ENCODE assay signal across 23 mouse cellular contexts in the genomic region with DNA sequence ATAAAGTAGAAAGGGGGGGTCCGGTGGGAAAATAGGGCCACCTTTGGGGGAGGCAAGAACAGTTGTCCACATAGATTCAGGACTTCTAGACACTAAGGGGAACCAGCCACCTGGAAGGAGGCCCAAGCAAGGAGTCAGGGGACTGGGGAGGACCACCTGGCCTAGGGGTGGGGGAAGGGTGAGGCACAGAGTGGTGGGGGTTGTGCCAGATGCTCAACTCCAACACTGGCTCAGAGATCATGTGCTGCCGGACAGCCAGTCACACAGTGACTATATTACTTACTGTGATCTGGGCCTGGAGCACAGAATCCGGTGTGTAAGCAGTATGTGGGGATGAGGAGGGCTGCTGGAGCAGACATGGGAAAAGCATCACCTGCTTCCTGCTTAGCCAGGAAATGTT. TPM values are rescaled to one million over a fixed set of nuclear protein-coding genes. Genes with fewer than 3 reads are reported as not detected.
DNase-seq lines count a peak whose midpoint lies in the region; ATAC-seq and TF ChIP-seq lines count a peak whose summit lies in the region.
"Had no signal": no experiment of that assay in that cellular context is flagged by ENCODE, and none has a peak within 500 bp of the region (broad histone marks: within the 10 kb centered on the region; RNA-seq: fewer than 3 reads in every experiment).

No protein-coding gene starts in this region.

- H3K4me1 ChIP-seq in liver, postnatal 0 days (ENCODE audit: insufficient read depth): peaks cover 19% of the 10 kb centered on the region
- H3K4me1 ChIP-seq in liver, embryonic 11.5 days (replicated peaks; ENCODE audit: control insufficient read depth, insufficient read depth, low read length): peaks cover 7% of the 10 kb centered on the region
- H3K4me1 ChIP-seq in embryonic facial prominence, embryonic 10.5 days: peaks cover 56% of the 10 kb centered on the region
- H3K4me1 ChIP-seq in limb, embryonic 14.5 days (ENCODE audit: control insufficient read depth, insufficient read depth, low read length): peaks cover 20% of the 10 kb centered on the region

- no peak for TF ChIP-seq CTCF in liver, postnatal 0 days (IDR thresholded peaks at IDR 0.05; ENCODE audit: low read depth)

- H3K27ac ChIP-seq in liver, postnatal 0 days (ENCODE audit: low read depth): no peak overlapping the region
- H3K27ac ChIP-seq in liver, embryonic 11.5 days (ENCODE audit: low read depth, low read length): no peak overlapping the region
- peak overlapping the region; percentile 49 for H3K27ac ChIP-seq in embryonic facial prominence, embryonic 10.5 days (replicated peaks)
- no peak overlapping the region for H3K27ac ChIP-seq in limb, embryonic 14.5 days (replicated peaks; ENCODE audit: low read depth, low read length)
- H3K27ac ChIP-seq: limb, embryonic 15.5 days; midbrain, embryonic 13.5 days; neural tube, embryonic 13.5 days; stomach, embryonic 15.5 days had no signal

- H3K36me3 ChIP-seq in liver, postnatal 0 days (replicated peaks; ENCODE audit: insufficient read depth, low read length): peaks cover 36% of the 10 kb centered on the region
- H3K36me3 ChIP-seq in liver, embryonic 11.5 days (ENCODE audit: control insufficient read depth, insufficient read depth, low read length): peaks cover 6% of the 10 kb centered on the region; the same call in 1 of the 2 replicates
- peaks cover 3% of the 10 kb centered on the region; the same call in 1 of the 2 replicates for H3K36me3 ChIP-seq in embryonic facial prominence, embryonic 10.5 days (replicated peaks)
- H3K36me3 ChIP-seq in limb, embryonic 14.5 days (ENCODE audit: control insufficient read depth, insufficient read depth, low read length): peaks cover 17% of the 10 kb centered on the region

- peak; percentile 37; the same call in 1 of the 2 replicates for ATAC-seq in liver, postnatal 0 days
- ATAC-seq in liver, embryonic 11.5 days (replicated peaks; ENCODE audit: low FRiP score): no peak
- peak; percentile 48; the same call in 1 of the 2 replicates for ATAC-seq in limb, embryonic 14.5 days (ENCODE audit: low FRiP score, low read depth)
- ATAC-seq: forebrain, embryonic 14.5 days; midbrain, embryonic 13.5 days had no signal

- no peaks in the 10 kb centered on the region for H3K9me3 ChIP-seq in liver, postnatal 0 days (ENCODE audit: low read length)
- no peaks in the 10 kb centered on the region for H3K9me3 ChIP-seq in liver, embryonic 11.5 days (ENCODE audit: control insufficient read depth, low read length)
- H3K9me3 ChIP-seq in embryonic facial prominence, embryonic 10.5 days: no peaks in the 10 kb centered on the region
- H3K9me3 ChIP-seq in limb, embryonic 14.5 days (ENCODE audit: control insufficient read depth, low read length): no peaks in the 10 kb centered on the region
- H3K9me3 ChIP-seq: limb, embryonic 15.5 days; midbrain, embryonic 13.5 days; neural tube, embryonic 13.5 days; stomach, embryonic 15.5 days had no signal

- H3K4me3 ChIP-seq in liver, postnatal 0 days (ENCODE audit: low read depth, low read length): no peak overlapping the region
- H3K4me3 ChIP-seq in liver, embryonic 11.5 days (ENCODE audit: low read depth, low read length): no peak overlapping the region
- no peak overlapping the region for H3K4me3 ChIP-seq in embryonic facial prominence, embryonic 10.5 days
- H3K4me3 ChIP-seq in limb, embryonic 14.5 days (replicated peaks; ENCODE audit: low read length): no peak overlapping the region
- H3K4me3 ChIP-seq: limb, embryonic 15.5 days; midbrain, embryonic 13.5 days; neural tube, embryonic 13.5 days; stomach, embryonic 15.5 days had no signal

- TF ChIP-seq EP300 in liver, postnatal 0 days (IDR thresholded peaks at IDR 0.05; ENCODE audit: low read depth): no peak

- H3K9ac ChIP-seq in liver, postnatal 0 days (replicated peaks): no peak overlapping the region
- no peak overlapping the region for H3K9ac ChIP-seq in liver, embryonic 11.5 days (ENCODE audit: low read depth, low read length)
- no peak overlapping the region for H3K9ac ChIP-seq in limb, embryonic 14.5 days (ENCODE audit: low read depth, low read length, severe bottlenecking)
- H3K9ac ChIP-seq: limb, embryonic 15.5 days; midbrain, embryonic 13.5 days; neural tube, embryonic 13.5 days; stomach, embryonic 15.5 days had no signal

- DNase-seq in liver, postnatal 0 days: no peak
- no peak for DNase-seq in liver, embryonic 11.5 days (ENCODE audit: low spot score)
- peak; percentile 37 for DNase-seq in embryonic facial prominence, embryonic 10.5 days (ENCODE audit: low spot score)
- no peak for DNase-seq in limb, embryonic 14.5 days (ENCODE audit: low spot score)
- DNase-seq in thymus, postnatal 4 days: peak; percentile 65
- no peak for DNase-seq in testis, postnatal 14 days (ENCODE audit: low spot score)
- DNase-seq in kidney, postnatal 25 days: no peak
- DNase-seq: adrenal gland, postnatal 25 days; cerebellum, adult 11 months; gastrocnemius, postnatal 25 days; kidney, adult 11 months; kidney, postnatal 10 days; lung, postnatal 10 days; right cerebral cortex, postnatal 14 days; spleen, adult 18-20 months had no signal

- TF ChIP-seq POLR2A in limb, embryonic 14.5 days (IDR thresholded peaks at IDR 0.05; ENCODE audit: borderline replicate concordance, extremely low read depth, insufficient read depth, insufficient read length): no peak

- H3K4me2 ChIP-seq in liver, postnatal 0 days (ENCODE audit: low read depth, low read length): no peak overlapping the region
- H3K4me2 ChIP-seq in liver, embryonic 11.5 days: no peak overlapping the region
- no peak overlapping the region for H3K4me2 ChIP-seq in limb, embryonic 14.5 days (replicated peaks; ENCODE audit: low read depth, low read length, severe bottlenecking)
- H3K4me2 ChIP-seq: limb, embryonic 15.5 days; midbrain, embryonic 13.5 days; neural tube, embryonic 13.5 days; stomach, embryonic 15.5 days had no signal

- H3K27me3 ChIP-seq in liver, postnatal 0 days (ENCODE audit: insufficient read depth, low read length): no peaks in the 10 kb centered on the region
- H3K27me3 ChIP-seq in liver, embryonic 11.5 days (replicated peaks; ENCODE audit: control insufficient read depth, insufficient read depth, low read length): no peaks in the 10 kb centered on the region
- no peaks in the 10 kb centered on the region; the same call in 1 of the 2 replicates for H3K27me3 ChIP-seq in embryonic facial prominence, embryonic 10.5 days (replicated peaks; ENCODE audit: low read depth, poor library complexity, severe bottlenecking)
- H3K27me3 ChIP-seq in limb, embryonic 14.5 days (ENCODE audit: control insufficient read depth, insufficient read depth, low read length): no peaks in the 10 kb centered on the region
- H3K27me3 ChIP-seq: limb, embryonic 15.5 days; midbrain, embryonic 13.5 days; neural tube, embryonic 13.5 days; stomach, embryonic 15.5 days had no signal

- WGBS in liver, postnatal 0 days (ENCODE audit: insufficient replicate concordance): 80% methylated on average over 3 of the region's 3 CpGs
- 77% methylated on average over 3 of the region's 3 CpGs for WGBS in liver, embryonic 11.5 days
- WGBS in embryonic facial prominence, embryonic 10.5 days: 77% methylated on average over 3 of the region's 3 CpGs
- 37% methylated on average over 3 of the region's 3 CpGs for WGBS in limb, embryonic 14.5 days

RNA-seq across cellular contexts. Expression of a gene that starts 19.4 kb away (rescaled TPM):
- 0.66 and 1.1 TPM in 2 replicates for polyA plus RNA-seq in liver, postnatal 0 days (2015; fragmentation: Nextera tagmentation; extraction: Ambion mirVana)
- 0.62 and 0.78 TPM in 2 replicates for polyA plus RNA-seq in liver, embryonic 11.5 days (2014; fragmentation: Nextera tagmentation; extraction: Ambion mirVana)
- polyA plus RNA-seq in embryonic facial prominence, embryonic 10.5 days (2016; fragmentation: Nextera tagmentation; extraction: Ambion mirVana): 0.16 and 0.39 TPM in 2 replicates
- 1.3 and 1.7 TPM in 2 replicates for polyA plus RNA-seq in limb, embryonic 14.5 days (2012; rRNA removed)
- 0.18 and 0.58 TPM in 2 replicates for polyA plus RNA-seq in limb, embryonic 14.5 days (2014; fragmentation: Nextera tagmentation; extraction: Ambion mirVana)
- polyA plus RNA-seq: C2C12; forebrain, embryonic 14.5 days had no signal

RNA-seq across cellular contexts. Expression of a gene that starts 48.2 kb away (rescaled TPM):
- 1.0 and 1.3 TPM in 2 replicates for polyA plus RNA-seq in liver, postnatal 0 days (2015; fragmentation: Nextera tagmentation; extraction: Ambion mirVana)
- 4.4 and 4.5 TPM in 2 replicates for polyA plus RNA-seq in liver, embryonic 11.5 days (2014; fragmentation: Nextera tagmentation; extraction: Ambion mirVana)
- polyA plus RNA-seq in embryonic facial prominence, embryonic 10.5 days (2016; fragmentation: Nextera tagmentation; extraction: Ambion mirVana): 5.0 and 6.3 TPM in 2 replicates
- 10.0 and 12.2 TPM in 2 replicates for polyA plus RNA-seq in limb, embryonic 14.5 days (2012; rRNA removed)
- 11.4 and 14.1 TPM in 2 replicates for polyA plus RNA-seq in limb, embryonic 14.5 days (2014; fragmentation: Nextera tagmentation; extraction: Ambion mirVana)

RNA-seq across cellular contexts. Expression of a gene that starts 48.6 kb away (rescaled TPM):
- 0.08 and 0.09 TPM in 2 replicates for polyA plus RNA-seq in liver, postnatal 0 days (2015; fragmentation: Nextera tagmentation; extraction: Ambion mirVana)
- polyA plus RNA-seq in liver, embryonic 11.5 days (2014; fragmentation: Nextera tagmentation; extraction: Ambion mirVana): not detected in 2 replicates
- not detected in 2 replicates for polyA plus RNA-seq in embryonic facial prominence, embryonic 10.5 days (2016; fragmentation: Nextera tagmentation; extraction: Ambion mirVana)
- polyA plus RNA-seq in limb, embryonic 14.5 days (2012; rRNA removed): 8.4 and 11.4 TPM in 2 replicates
- polyA plus RNA-seq in limb, embryonic 14.5 days (2014; fragmentation: Nextera tagmentation; extraction: Ambion mirVana): not detected in 2 replicates
- polyA plus RNA-seq: forebrain, embryonic 14.5 days; heart, embryonic 16.5 days; limb, embryonic 15.5 days; liver, embryonic 16.5 days; midbrain, embryonic 13.5 days; neural tube, embryonic 13.5 days; stomach, embryonic 15.5 days had no signal

Comparison
In these comparisons a context has a peak if more than half of its experiments do, and no peak if none do; other contexts are left out.
1. DNase-seq: peak in embryonic facial prominence, embryonic 10.5 days (single experiment) and thymus, postnatal 4 days (single experiment); none in liver, postnatal 0 days (single experiment), liver, embryonic 11.5 days (single experiment), limb, embryonic 14.5 days (single experiment), testis, postnatal 14 days (single experiment) and kidney, postnatal 25 days (0 of 2).